Mouse (Mus musculus): ENCODE measurements around the gene Ankdd1b. TPM values are rescaled to one million over a fixed set of nuclear protein-coding genes. Genes with fewer than 3 reads are reported as not detected.

Ankdd1b gene
- polyA plus RNA-seq, 3 experiments from 2014 or later = not detected

GRCm38 (mm10) chr13:96452621-96453020 lies 18.4 kb downstream of the Ankdd1b start:
- ATAC-seq = no peak

- no peak for ATAC-seq
Observed at GRCm38 (mm10) chr13:96451386-96452140, 19.4 kb downstream of the Ankdd1b start.

GRCm38 (mm10) chr13:96450869-96451268 lies 20.1 kb downstream of the Ankdd1b start:
- no peak for ATAC-seq

GRCm38 (mm10) chr13:96450205-96450856 lies 20.7 kb downstream of the Ankdd1b start:
- no peak for ATAC-seq

GRCm38 (mm10) chr13:96440436-96440835 lies 30.6 kb downstream of the Ankdd1b start:
- no peak for ATAC-seq

- no peak for ATAC-seq
Observed at GRCm38 (mm10) chr13:96436921-96437320, 34.1 kb downstream of the Ankdd1b start.

- no peak for ATAC-seq
Observed at GRCm38 (mm10) chr13:96435793-96436192, 35.2 kb downstream of the Ankdd1b start.

- ATAC-seq = no peak
Observed at GRCm38 (mm10) chr13:96434899-96435331, 36.1 kb downstream of the Ankdd1b start.

GRCm38 (mm10) chr13:96433648-96434190 lies 37.3 kb downstream of the Ankdd1b start:
- ATAC-seq = no peak

GRCm38 (mm10) chr13:96433041-96433440 lies 38.0 kb downstream of the Ankdd1b start:
- ATAC-seq = no peak

GRCm38 (mm10) chr13:96432376-96432811 lies 38.6 kb downstream of the Ankdd1b start:
- no peak for ATAC-seq

- peak; percentile 89 for ATAC-seq
Observed at GRCm38 (mm10) chr13:96431595-96432156, 39.3 kb downstream of the Ankdd1b start.

GRCm38 (mm10) chr13:96428531-96428930 lies 42.5 kb downstream of the Ankdd1b start:
- no peak for ATAC-seq

GRCm38 (mm10) chr13:96426044-96426443 lies 45.0 kb downstream of the Ankdd1b start:
- no peak for ATAC-seq

GRCm38 (mm10) chr13:96424496-96425274 lies 46.3 kb downstream of the Ankdd1b start:
- no peak for ATAC-seq

- no peak for ATAC-seq
Observed at GRCm38 (mm10) chr13:96421230-96421629, 49.8 kb downstream of the Ankdd1b start.

GRCm38 (mm10) chr13:96418487-96418886 lies 52.5 kb downstream of the Ankdd1b start:
- ATAC-seq = no peak

- no peak for ATAC-seq
Observed at GRCm38 (mm10) chr13:96417261-96417813, 53.7 kb downstream of the Ankdd1b start.

- no peak for ATAC-seq
Observed at GRCm38 (mm10) chr13:96416380-96416779, 54.6 kb downstream of the Ankdd1b start.

- no peak for ATAC-seq
Observed at GRCm38 (mm10) chr13:96414384-96414783, 56.6 kb downstream of the Ankdd1b start.

- ATAC-seq = no peak
Observed at GRCm38 (mm10) chr13:96408786-96409185, 62.2 kb downstream of the Ankdd1b start.

- ATAC-seq = no peak
Observed at GRCm38 (mm10) chr13:96407040-96407439, 64.0 kb downstream of the Ankdd1b start.

Measured in inflammation-experienced regulatory T-cells, adult 6 months (primary cell).